Mouse (Mus musculus) CD8-positive naive resting alpha-beta T cell, adult 2 months (primary cell): ENCODE results near the gene Insm2.

ENCODE experiments used
- DNase-seq, 2 experiments: peaks; one replicate each; pipeline ENCODE4 v3.0.0; 2022; ENCODE audit warnings: low read depth in 2 of 2, low spot score in 2 of 2

Insm2 gene

DNA sequence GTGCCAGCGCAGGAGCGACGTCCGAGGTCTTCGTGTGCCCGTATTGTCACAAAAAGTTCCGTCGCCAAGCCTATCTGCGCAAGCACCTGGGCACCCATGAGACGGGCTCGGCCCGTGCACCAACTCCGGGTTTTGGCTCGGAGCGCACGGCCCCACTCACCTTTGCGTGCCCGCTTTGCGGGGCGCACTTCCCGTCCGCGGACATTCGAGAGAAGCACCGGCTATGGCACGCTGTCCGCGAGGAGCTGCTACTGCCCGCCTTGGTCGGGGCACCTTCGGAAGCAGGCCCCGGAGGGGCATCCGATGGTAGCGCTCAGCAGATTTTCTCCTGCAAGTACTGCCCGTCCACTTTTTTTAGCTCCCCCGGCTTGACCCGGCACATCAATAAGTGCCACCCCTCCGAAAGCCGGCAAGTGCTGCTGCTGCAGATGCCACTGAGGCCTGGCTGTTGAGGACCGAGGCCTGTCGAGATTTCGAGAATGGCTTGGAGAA, 1.3 kb downstream of the Insm2 start:
- DNase-seq = no peak

- DNase-seq = no peak
Observed at GRCm38 (mm10) chr12:55604411-55604810, 5.2 kb downstream of the Insm2 start.

GRCm38 (mm10) chr12:55607902-55608301, 8.7 kb downstream of the Insm2 start:
- no peak for DNase-seq

DNA sequence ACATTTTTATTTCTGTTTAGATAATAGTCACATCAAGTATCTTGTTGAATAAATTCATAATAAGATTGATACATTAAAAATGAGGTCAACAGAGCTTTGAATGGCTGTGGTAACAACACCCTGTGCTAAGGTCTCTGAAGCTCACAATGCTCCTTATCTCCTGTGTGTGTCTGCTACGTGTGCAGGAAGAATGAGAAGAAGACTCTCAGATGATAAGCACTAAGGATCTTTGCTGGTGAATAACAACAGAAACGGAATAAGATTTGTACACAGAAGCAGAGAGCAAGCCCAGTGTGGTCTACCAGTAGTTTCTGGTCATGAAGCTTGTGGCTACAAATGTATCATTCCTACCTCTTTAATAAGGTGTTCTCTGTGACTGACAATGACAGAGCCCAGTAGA, 11.6 kb downstream of the Insm2 start:
- DNase-seq = no peak

DNA sequence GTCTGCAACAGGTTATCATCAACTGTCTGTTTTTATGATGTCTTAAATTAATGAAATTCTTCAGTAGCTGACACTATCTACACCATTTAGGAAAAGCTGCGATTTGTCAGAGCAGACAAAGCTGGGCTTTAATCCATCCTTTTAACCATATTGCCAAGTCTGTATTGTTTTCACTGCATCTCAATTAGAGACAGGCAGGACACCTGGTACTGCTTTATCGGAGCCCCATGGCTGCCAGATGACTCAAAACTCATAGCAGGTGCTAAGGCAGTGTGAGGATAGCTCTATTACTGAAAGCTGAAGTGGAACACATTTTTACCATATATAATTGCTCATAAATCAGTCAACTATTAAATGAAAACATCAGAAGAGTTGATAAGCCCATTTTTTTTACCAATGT, 21.1 kb downstream of the Insm2 start:
- DNase-seq = no peak

DNA sequence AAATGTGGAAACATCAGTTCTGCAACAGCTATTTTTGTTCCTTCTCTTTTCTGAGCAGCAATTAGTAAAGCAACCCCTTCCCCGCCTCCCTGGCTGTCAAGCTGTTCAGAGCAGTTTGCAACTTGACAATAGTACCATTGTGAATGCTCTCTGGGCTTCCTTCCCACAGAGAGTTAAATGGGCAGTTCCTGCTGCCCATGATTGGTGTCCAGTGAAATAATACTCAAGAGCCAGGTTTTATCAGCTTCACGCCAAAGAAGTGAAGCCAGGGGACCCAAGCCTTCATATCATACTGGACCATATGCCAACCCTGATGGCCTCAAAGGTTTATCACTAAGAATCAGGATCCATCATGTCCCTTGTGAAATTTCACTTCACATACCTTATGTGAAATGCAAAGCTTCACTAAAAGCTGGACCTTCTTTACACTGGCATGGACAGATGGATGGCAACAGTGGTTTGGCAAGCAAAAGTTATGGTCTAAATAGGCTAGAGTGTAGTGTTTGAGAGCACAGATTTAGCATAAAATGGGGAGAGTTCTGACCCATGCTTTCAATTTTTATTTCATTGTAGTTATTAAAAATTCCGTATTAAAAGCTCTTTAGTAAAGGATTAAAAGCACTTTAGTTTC, 23.5 kb downstream of the Insm2 start:
- no peak for DNase-seq

DNA sequence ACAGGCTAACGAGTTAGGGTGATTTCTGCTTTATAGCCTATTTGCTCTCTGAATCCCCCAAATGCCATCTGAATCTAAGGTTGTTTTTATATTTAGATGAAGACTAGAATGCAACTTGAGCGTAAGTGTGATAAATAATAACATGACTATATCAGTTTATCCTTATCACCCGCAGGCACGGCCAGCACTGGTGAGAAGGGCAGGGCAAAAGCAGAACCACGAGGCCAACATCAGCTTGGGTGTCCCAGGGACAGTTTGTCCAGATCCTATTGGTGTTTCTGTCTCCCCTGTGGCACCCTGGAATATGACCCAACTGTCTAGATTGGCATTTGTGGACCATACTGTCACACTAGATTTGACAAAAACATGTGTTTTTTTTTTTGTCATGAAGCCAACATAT, 24.0 kb downstream of the Insm2 start:
- DNase-seq = no peak

DNA sequence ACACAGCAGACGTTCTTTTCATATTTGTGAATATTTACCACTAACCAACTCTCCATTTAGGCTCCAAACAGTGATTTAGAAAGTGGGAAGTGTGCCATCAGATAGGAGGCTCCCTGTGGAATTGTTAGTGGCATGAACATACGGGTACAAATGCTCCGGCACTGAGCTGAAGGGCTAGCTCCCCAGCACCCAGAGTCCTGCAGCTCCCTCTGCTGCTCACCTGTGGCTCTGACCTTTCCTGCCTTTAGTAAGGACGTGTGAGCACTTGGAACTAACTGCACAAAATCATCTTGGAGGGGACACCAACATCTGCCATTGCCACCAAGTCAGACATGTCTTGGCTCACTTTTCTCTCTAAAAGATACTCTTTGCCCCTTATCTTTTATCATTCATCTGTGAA, 27.5 kb downstream of the Insm2 start:
- DNase-seq = no peak

DNA sequence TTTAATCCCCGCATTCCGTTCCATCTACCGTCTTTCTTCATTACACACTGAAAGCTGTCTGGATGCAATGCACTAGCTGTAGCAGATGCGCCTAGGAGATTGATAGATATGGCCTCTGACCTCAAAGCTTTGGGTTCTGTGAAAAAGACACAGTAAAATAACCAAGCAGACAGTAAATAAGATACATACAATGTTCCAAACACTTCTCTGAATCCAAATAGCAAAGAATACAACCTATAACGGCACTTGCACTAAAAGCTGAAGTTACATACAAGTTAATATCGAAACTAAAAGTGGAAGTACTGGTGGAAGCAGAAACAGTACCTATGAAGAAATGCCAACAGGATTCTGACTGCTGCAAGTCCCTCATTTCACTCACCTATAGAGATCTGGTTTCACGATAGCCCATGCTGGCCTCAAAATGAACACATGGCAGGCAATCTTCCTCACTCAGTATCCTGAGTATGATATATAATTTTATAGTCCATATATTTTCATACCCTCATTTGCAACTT, 48.8 kb downstream of the Insm2 start:
- DNase-seq = no peak
